Mouse (Mus musculus): ENCODE results near the gene Hsd17b14. TPM values are rescaled to one million over a fixed set of nuclear protein-coding genes. Genes with fewer than 3 reads are reported as not detected.

Hsd17b14 gene
- total RNA-seq, 2 experiments from 2014 or later, result 0.18 to 0.59 TPM

- DNase-seq (ENCODE audit: low spot score), result no peak
- intact Hi-C loops (cut with DNase I), result loop anchor here (2.0 kb wide), 2 partner anchors 91 to 111 kb away; no protein-coding TSS in a partner anchor
Measured at GRCm38 (mm10) chr7:45561624-45562520, 7.2 kb downstream of the Hsd17b14 start.

GRCm38 (mm10) chr7:45564811-45565210 lies 10.1 kb downstream of the Hsd17b14 start:
- no peak for DNase-seq (ENCODE audit: low spot score)
- intact Hi-C loops (cut with DNase I), result no loop called here

GRCm38 (mm10) chr7:45565446-45565845 lies 10.8 kb downstream of the Hsd17b14 start:
- intact Hi-C loops (cut with DNase I), result no loop called here
- no peak for DNase-seq (ENCODE audit: low spot score)

GRCm38 (mm10) chr7:45567112-45567779 lies 12.6 kb downstream of the Hsd17b14 start:
- no peak for DNase-seq (ENCODE audit: low spot score)

GRCm38 (mm10) chr7:45567780-45568516 lies 13.3 kb downstream of the Hsd17b14 start:
- DNase-seq (ENCODE audit: low spot score), result peak; percentile 85
- intact Hi-C loops (cut with DNase I), result no loop called here

More at GRCm38 (mm10) chr7:45567112-45567779, 12.6 kb downstream of the Hsd17b14 start:
- intact Hi-C loops (cut with DNase I), result no loop called here

- intact Hi-C loops (cut with DNase I), result no loop called here
- DNase-seq (ENCODE audit: low spot score), result no peak
Measured at GRCm38 (mm10) chr7:45568601-45569473, 14.1 kb downstream of the Hsd17b14 start.

GRCm38 (mm10) chr7:45570103-45570741 lies 15.5 kb downstream of the Hsd17b14 start, which contains the start of gene Bcat2:
Gene Bcat2 (plus strand): TSS chr7:45570153.
- intact Hi-C loops (cut with DNase I), result no loop called here
- peak; percentile 57 for DNase-seq (ENCODE audit: low spot score)

GRCm38 (mm10) chr7:45571966-45572365 lies 17.3 kb downstream of the Hsd17b14 start:
- intact Hi-C loops (cut with DNase I), result no loop called here
- DNase-seq (ENCODE audit: low spot score), result no peak

GRCm38 (mm10) chr7:45573954-45574353 lies 19.3 kb downstream of the Hsd17b14 start:
- DNase-seq (ENCODE audit: low spot score), result no peak
- intact Hi-C loops (cut with DNase I), result no loop called here

GRCm38 (mm10) chr7:45574472-45575379 lies 20.0 kb downstream of the Hsd17b14 start:
- no peak for DNase-seq (ENCODE audit: low spot score)
- intact Hi-C loops (cut with DNase I), result no loop called here

- DNase-seq (ENCODE audit: low spot score), result no peak
- intact Hi-C loops (cut with DNase I), result no loop called here
Measured at GRCm38 (mm10) chr7:45585923-45586322, 31.2 kb downstream of the Hsd17b14 start.

GRCm38 (mm10) chr7:45587631-45588592 lies 33.2 kb downstream of the Hsd17b14 start:
- intact Hi-C loops (cut with DNase I), result no loop called here
- no peak for DNase-seq (ENCODE audit: low spot score)

- intact Hi-C loops (cut with DNase I), result no loop called here
- DNase-seq (ENCODE audit: low spot score), result peak; percentile 96
Measured at GRCm38 (mm10) chr7:45589173-45589572, 34.5 kb downstream of the Hsd17b14 start.

GRCm38 (mm10) chr7:45589898-45590297 lies 35.2 kb downstream of the Hsd17b14 start:
- DNase-seq (ENCODE audit: low spot score), result no peak

GRCm38 (mm10) chr7:45590874-45591273 lies 36.2 kb downstream of the Hsd17b14 start:
- intact Hi-C loops (cut with DNase I), result no loop called here

More at GRCm38 (mm10) chr7:45589898-45590297, 35.2 kb downstream of the Hsd17b14 start:
- intact Hi-C loops (cut with DNase I), result no loop called here

GRCm38 (mm10) chr7:45591880-45592279 lies 37.2 kb downstream of the Hsd17b14 start:
- intact Hi-C loops (cut with DNase I), result loop anchor here (1.0 to 2.0 kb wide), 2 partner anchors 36 to 91 kb away; no protein-coding TSS in a partner anchor
- no peak for DNase-seq (ENCODE audit: low spot score)

More at GRCm38 (mm10) chr7:45590874-45591273, 36.2 kb downstream of the Hsd17b14 start:
- no peak for DNase-seq (ENCODE audit: low spot score)

Data from heart, postnatal 25 days (tissue).